Mouse (Mus musculus) limb, embryonic 13.5 days (tissue): ENCODE results near the gene Bcl2l12. TPM values are rescaled to one million over a fixed set of nuclear protein-coding genes. Genes with fewer than 3 reads are reported as not detected.
"Not testable (repeated sequence)": the region's sequence is repeated elsewhere in the genome, so short reads cannot be mapped to it uniquely, and the experiment has no call there.

ENCODE experiments used
- ATAC-seq: fragments of 200-750 bp; cut with Nextera tagmentation; 2 replicates; pipeline ENCODE4 v1.8.0; 2017; ENCODE audit warnings: low read depth, moderate number of reproducible peaks, moderate TSS enrichment; ENCODE audit not compliant: low FRiP score
- H3K27ac ChIP-seq: fragments of 300-500 bp; sonication (generic); 2 replicates; pipeline ENCODE4 v1.5.1; 2015; ENCODE audit warnings: inconsistent platforms, mild to moderate bottlenecking, moderate library complexity
- H3K27me3 ChIP-seq: fragments of 300-500 bp; sonication (generic); 2 replicates; pipeline ENCODE4 v1.6.1; 2015; ENCODE audit warnings: mild to moderate bottlenecking, inconsistent platforms
- H3K36me3 ChIP-seq: fragments of 300-500 bp; sonication (generic); 2 replicates; pipeline ENCODE4 v1.6.1; 2015; ENCODE audit warnings: inconsistent platforms, mild to moderate bottlenecking, moderate library complexity
- H3K4me1 ChIP-seq: fragments of 300-500 bp; sonication (generic); 2 replicates; pipeline ENCODE4 v1.6.1; 2015; ENCODE audit warnings: inconsistent platforms
- H3K4me2 ChIP-seq: fragments of 300-500 bp; sonication (generic); replicated peaks from 2 replicates; pipeline ENCODE4 v1.6.1; 2015; ENCODE audit warnings: inconsistent platforms, mild to moderate bottlenecking, moderate library complexity
- H3K4me3 ChIP-seq: fragments of 300-500 bp; sonication (generic); 2 replicates; pipeline ENCODE4 v1.5.1; 2015; ENCODE audit warnings: moderate library complexity, mild to moderate bottlenecking, inconsistent platforms
- H3K9ac ChIP-seq: fragments of 300-500 bp; sonication (generic); 2 replicates; pipeline ENCODE4 v1.6.1; 2015; ENCODE audit warnings: mild to moderate bottlenecking, inconsistent platforms
- H3K9me3 ChIP-seq: fragments of 300-500 bp; sonication (generic); 2 replicates; pipeline ENCODE4 v1.6.1; 2016; ENCODE audit warnings: inconsistent platforms
- WGBS: fragments of 180-500 bp; shearing (Covaris S2); methylation state at CpG from one replicate; pipeline ENCODE4 v1.1.7; 2015; 5-methylcytosine and 5-hydroxymethylcytosine counted together
- polyA plus RNA-seq: library from polyadenylated mRNA; unstranded; fragments of >200 nt; fragmentation: Nextera tagmentation; extraction: Ambion mirVana; gene quantifications from 2 replicates; pipeline ENCODE4 v1.2.1, GENCODE M21; 2015

Bcl2l12 gene
- polyA plus RNA-seq, 1 experiment from 2014 or later = 77.3 TPM

GRCm38 (mm10) chr7:45029995-45030394, 31.5 kb upstream of the Bcl2l12 start:
- no peak overlapping the region for H3K4me3 ChIP-seq
- no peaks in the 10 kb centered on the region for H3K9me3 ChIP-seq
- no peak overlapping the region for H3K27ac ChIP-seq
- no peak for ATAC-seq
- H3K27me3 ChIP-seq = no peaks in the 10 kb centered on the region
- H3K4me2 ChIP-seq = no peak overlapping the region
- H3K9ac ChIP-seq = no peak overlapping the region
- H3K4me1 ChIP-seq = peaks cover 5% of the 10 kb centered on the region
- H3K36me3 ChIP-seq = peaks cover 86% of the 10 kb centered on the region
- 89% methylated on average over 6 of the region's 6 CpGs for WGBS

DNA sequence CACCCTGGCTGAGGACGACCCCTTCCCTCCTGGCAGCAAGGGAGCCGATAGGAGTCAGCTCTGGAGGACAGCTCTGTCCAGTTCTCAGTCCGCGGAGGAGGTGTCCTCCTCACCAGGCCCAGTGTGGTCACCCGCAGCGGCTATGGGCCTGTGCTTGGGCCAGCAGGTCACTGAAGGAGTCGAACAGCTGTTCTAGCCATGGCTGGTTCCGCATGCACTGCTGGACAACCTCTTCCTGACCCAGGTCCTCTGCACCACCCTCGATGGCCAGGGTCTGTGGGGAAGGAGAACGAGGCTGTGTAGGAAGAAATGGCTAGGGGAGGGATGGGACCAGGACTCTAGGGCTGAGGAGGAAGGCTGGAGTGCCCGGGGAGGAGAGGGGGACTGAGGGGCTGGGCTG, 29.8 kb upstream of the Bcl2l12 start:
- ATAC-seq = no peak
- no peaks in the 10 kb centered on the region for H3K9me3 ChIP-seq
- no peak overlapping the region for H3K4me3 ChIP-seq
- 92% methylated on average over 11 of the region's 11 CpGs for WGBS
- peaks cover 70% of the 10 kb centered on the region for H3K36me3 ChIP-seq
- H3K4me1 ChIP-seq = peaks cover 5% of the 10 kb centered on the region
- no peak overlapping the region for H3K9ac ChIP-seq
- H3K27me3 ChIP-seq = no peaks in the 10 kb centered on the region
- no peak overlapping the region for H3K27ac ChIP-seq
- no peak overlapping the region for H3K4me2 ChIP-seq

- Histone ChIP-seq H3K4me2 (no peak overlapping the region), H3K4me3 (no peak overlapping the region), H3K4me1 (peaks cover 5% of the 10 kb centered on the region), H3K36me3 (peaks cover 64% of the 10 kb centered on the region), H3K9ac (no peak overlapping the region), H3K27ac (no peak overlapping the region), H3K27me3 (no peaks in the 10 kb centered on the region), H3K9me3 (no peaks in the 10 kb centered on the region)
- no peak for ATAC-seq
- 99% methylated on average over 9 of the region's 9 CpGs for WGBS
These were observed 29.2 kb upstream of the Bcl2l12 start for GRCm38 (mm10) chr7:45027761-45028160.

DNA sequence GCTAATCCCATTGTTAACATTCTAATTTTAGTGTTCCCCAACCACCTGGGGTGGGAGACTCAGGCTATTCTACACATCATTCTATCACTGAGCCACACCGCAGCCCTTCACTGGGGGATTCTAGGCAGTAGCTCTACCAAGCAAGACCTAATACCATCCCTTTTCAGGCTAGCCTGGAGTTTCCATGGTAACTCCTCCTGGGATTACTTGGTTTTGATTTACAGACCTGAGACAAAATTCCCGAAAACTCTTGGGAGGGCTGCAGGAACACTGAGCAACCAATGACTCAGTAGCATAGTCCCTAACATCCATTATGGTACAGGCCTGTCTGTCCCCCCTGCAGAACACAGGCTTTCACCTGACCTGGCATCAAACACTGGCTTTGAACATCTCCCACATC, 27.7 kb upstream of the Bcl2l12 start:
- Histone ChIP-seq H3K27me3 (no peaks in the 10 kb centered on the region), H3K4me1 (peaks cover 5% of the 10 kb centered on the region), H3K36me3 (peaks cover 49% of the 10 kb centered on the region), H3K9me3 (no peaks in the 10 kb centered on the region), H3K27ac (no peak overlapping the region), H3K4me2 (no peak overlapping the region), H3K9ac (no peak overlapping the region), H3K4me3 (no peak overlapping the region)
- no peak for ATAC-seq
- 55% methylated on average over 2 of the region's 2 CpGs for WGBS

- ATAC-seq = no peak
- 0 out of 2 replicates have a peak, but pooled peaks cover 4% of the 10 kb centered on the region for H3K27me3 ChIP-seq
- no peak overlapping the region for H3K9ac ChIP-seq
- H3K4me2 ChIP-seq = no peak overlapping the region
- H3K36me3 ChIP-seq = peaks cover 43% of the 10 kb centered on the region
- no peak overlapping the region for H3K4me3 ChIP-seq
- H3K27ac ChIP-seq = peak overlapping the region; percentile 52; the same call in 1 of the 2 replicates
- no peaks in the 10 kb centered on the region for H3K9me3 ChIP-seq
- peaks cover 5% of the 10 kb centered on the region for H3K4me1 ChIP-seq
- 74% methylated on average over 8 of the region's 8 CpGs for WGBS
These were observed 27.2 kb upstream of the Bcl2l12 start for GRCm38 (mm10) chr7:45025601-45026220.

DNA sequence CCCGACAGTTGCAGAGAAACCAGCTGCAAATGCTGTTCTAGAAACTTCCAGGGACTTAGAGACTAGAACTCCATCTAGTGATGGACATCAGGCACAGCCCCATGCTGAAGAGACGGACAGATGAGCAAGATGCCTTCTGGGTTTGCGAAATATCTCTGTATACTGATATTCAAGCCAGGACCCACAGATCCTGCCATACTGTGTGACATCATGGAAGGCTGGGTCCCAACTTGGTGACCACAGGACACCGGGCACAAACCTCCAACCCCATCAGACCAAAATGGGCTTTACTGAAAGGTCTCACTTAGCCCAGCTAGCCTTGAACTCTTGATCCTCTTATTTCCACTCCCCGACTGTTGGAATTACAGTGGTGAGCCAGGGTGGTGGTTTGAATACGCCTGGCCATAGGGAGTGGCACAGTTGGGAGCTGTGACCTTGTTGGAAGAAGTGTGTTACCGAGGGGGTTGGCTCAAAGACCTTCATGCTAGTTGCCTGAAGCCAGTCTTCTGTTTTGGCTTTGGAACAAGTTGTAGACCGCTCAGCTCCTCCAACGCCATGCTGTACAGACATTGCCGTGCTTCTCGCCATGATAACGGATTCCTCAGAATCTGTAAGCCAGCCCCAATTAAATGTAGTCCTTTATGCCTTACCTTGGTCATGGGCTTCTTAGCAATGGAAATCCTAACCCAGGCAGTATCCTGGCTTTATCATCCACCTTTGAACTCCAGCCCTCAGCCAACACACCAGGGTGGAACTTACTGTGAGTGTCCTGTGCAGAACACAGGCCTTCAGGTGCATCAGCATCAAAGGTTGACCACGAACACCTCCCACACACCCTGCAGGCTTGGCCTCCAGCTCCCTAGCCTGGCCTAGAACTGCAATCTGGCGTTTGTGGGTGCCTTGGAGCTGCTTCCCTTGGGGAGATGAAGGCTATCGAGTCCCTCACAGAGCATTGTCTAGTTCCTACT, 26.1 kb upstream of the Bcl2l12 start:
- WGBS = 88% methylated on average over 15 of the region's 15 CpGs
- ATAC-seq = no peak
- Histone ChIP-seq H3K36me3 (peaks cover 32% of the 10 kb centered on the region), H3K9me3 (no peaks in the 10 kb centered on the region), H3K4me3 (no peak overlapping the region), H3K9ac (no peak overlapping the region), H3K27ac (no peak overlapping the region), H3K4me1 (peaks cover 5% of the 10 kb centered on the region), H3K4me2 (no peak overlapping the region), H3K27me3 (0 out of 2 replicates have a peak, but pooled peaks cover 6% of the 10 kb centered on the region)

- 85% methylated on average over 5 of the region's 5 CpGs for WGBS
These were observed 25.2 kb upstream of the Bcl2l12 start for GRCm38 (mm10) chr7:45023711-45024110.

GRCm38 (mm10) chr7:45020225-45020624, 21.7 kb upstream of the Bcl2l12 start:
- Histone ChIP-seq H3K4me1 (peaks cover 19% of the 10 kb centered on the region), H3K4me3 (no peak overlapping the region), H3K27me3 (0 out of 2 replicates have a peak, but pooled peaks cover 6% of the 10 kb centered on the region), H3K9me3 (no peaks in the 10 kb centered on the region), H3K4me2 (no peak overlapping the region), H3K9ac (0 out of 2 replicates have a peak overlapping the region, but pooled peaks have one; percentile 39), H3K36me3 (no peaks in the 10 kb centered on the region), H3K27ac (no peak overlapping the region)
- no peak for ATAC-seq
- WGBS = 61% methylated on average over 9 of the region's 9 CpGs

More at GRCm38 (mm10) chr7:45023711-45024110, 25.2 kb upstream of the Bcl2l12 start:
- not testable (repeated sequence) for H3K9me3 ChIP-seq, ATAC-seq, H3K27me3 ChIP-seq, H3K9ac ChIP-seq, H3K27ac ChIP-seq, H3K4me2 ChIP-seq, H3K4me3 ChIP-seq
- peaks cover 13% of the 10 kb centered on the region for H3K4me1 ChIP-seq
- peaks cover 23% of the 10 kb centered on the region for H3K36me3 ChIP-seq

DNA sequence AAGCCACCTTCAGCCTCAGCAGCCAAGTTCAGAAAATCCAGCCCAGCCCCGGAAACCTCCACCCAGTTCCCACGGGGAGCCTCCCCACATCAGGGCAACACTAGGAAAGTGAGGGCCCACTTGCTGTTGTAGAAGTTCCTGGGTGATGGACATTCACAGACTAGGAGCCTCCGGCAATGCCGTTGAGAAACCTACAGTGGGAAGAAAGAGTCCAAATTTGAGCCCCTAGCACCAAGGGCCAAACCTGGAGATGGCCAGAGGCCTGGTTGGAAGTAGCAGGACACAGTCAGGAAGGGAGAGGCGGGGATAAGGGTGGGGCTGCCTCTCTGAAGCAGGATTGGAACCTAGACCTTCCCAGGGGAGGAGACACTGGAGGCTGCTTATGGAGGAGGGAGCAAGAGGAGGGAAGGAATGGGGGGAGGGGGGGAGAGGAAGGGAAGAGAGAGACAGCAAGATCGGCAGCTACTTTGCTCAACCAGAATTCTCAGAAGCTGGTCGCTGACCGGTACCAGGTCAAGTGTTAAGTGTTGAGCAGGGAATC, 20.6 kb upstream of the Bcl2l12 start:
- Histone ChIP-seq H3K9ac (no peak overlapping the region), H3K36me3 (peaks cover under 1% of the 10 kb centered on the region; the same call in 1 of the 2 replicates), H3K27me3 (0 out of 2 replicates have a peak, but pooled peaks cover 6% of the 10 kb centered on the region), H3K4me2 (peak overlapping the region; percentile 81), H3K4me1 (peaks cover 30% of the 10 kb centered on the region), H3K9me3 (no peaks in the 10 kb centered on the region), H3K4me3 (peak overlapping the region; percentile 93; the same call in 1 of the 2 replicates), H3K27ac (0 out of 2 replicates have a peak overlapping the region, but pooled peaks have one; percentile 28)
- no peak for ATAC-seq
- 35% methylated on average over 8 of the region's 8 CpGs for WGBS

DNA sequence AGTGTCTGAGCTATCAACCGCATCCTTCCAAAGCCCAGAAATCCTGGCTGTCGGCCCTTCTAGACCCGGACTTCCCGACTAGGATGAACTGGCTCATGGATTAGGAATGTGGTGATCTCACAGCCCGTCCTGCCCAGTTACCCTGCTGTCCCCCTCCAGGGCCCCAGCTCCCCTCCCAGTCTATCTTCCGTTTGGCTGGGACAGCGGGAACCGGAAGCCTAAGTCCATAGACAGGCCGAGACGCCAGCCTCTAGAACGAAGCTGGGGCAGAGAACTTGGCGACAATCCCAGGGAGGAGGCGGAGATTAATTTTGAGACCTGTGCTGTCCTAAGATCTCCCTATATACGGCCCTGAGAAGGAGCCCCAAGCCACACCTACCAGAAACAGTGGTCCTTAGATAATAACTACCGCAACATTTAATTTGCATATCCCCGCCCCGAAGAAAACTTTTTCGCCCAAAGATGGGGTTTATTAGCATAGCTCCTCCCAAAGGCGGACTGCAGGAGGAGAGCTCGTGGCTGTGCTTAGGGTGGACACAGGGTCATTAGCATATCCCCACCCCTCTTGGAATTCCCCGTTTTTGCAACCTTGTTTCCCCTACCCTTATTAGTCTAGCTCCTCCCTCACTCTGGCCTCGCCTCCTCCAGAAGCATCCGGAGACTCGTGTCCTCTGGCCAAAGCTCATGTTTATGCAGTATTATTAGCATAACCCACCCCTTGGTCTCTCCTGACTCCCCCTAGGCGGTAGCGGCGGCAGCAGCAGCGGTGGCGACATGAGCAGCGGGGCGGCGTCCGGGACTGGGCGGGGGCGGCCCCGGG, 18.9 kb upstream of the Bcl2l12 start, which contains the start of gene Rras:
Rras (plus strand) TSS at position 720 of the 820 bp plus-strand sequence.
- WGBS = under 1% methylated on average over 36 of the region's 36 CpGs
- H3K4me1 ChIP-seq = peaks cover 34% of the 10 kb centered on the region
- H3K27me3 ChIP-seq = 0 out of 2 replicates have a peak, but pooled peaks cover 6% of the 10 kb centered on the region
- H3K36me3 ChIP-seq = peaks cover 17% of the 10 kb centered on the region
- H3K27ac ChIP-seq = peak within 1 kb of the TSS; percentile 96
- ATAC-seq = peak; percentile 91
- no peaks in the 10 kb centered on the region for H3K9me3 ChIP-seq
- peak within 1 kb of the TSS; percentile 81 for H3K4me2 ChIP-seq
- peak within 1 kb of the TSS; percentile 72 for H3K9ac ChIP-seq
- peak within 1 kb of the TSS; percentile 93 for H3K4me3 ChIP-seq

- 3% methylated on average over 4 of the region's 4 CpGs for WGBS
- Histone ChIP-seq H3K4me2 (peak overlapping the region; percentile 81), H3K4me3 (peak overlapping the region; percentile 93), H3K27ac (peak overlapping the region; percentile 96), H3K4me1 (peaks cover 34% of the 10 kb centered on the region), H3K9me3 (no peaks in the 10 kb centered on the region), H3K9ac (peak overlapping the region; percentile 61), H3K27me3 (0 out of 2 replicates have a peak, but pooled peaks cover 6% of the 10 kb centered on the region), H3K36me3 (peaks cover 24% of the 10 kb centered on the region)
- ATAC-seq = no peak
These were observed 18.2 kb upstream of the Bcl2l12 start for GRCm38 (mm10) chr7:45016761-45017160.
